Mouse (Mus musculus) Patski (cell line): Measurements from ENCODE around the gene Sh3d19. TPM values are rescaled to one million over a fixed set of nuclear protein-coding genes. Genes with fewer than 3 reads are reported as not detected.

Source experiments
- ATAC-seq: fragments of 100-300 bp; one replicate; pipeline ENCODE4 v1.8.0; 2021
- CTCF ChIA-PET: fragments of 350-600 bp; sonication (Branson Sonifier 250); formaldehyde crosslinking; loops from one replicate; lab custom pipeline; 2022; ENCODE audit warnings: inconsistent platforms; lab: Charles Lee
- POLR2A ChIA-PET: fragments of 350-600 bp; sonication (Branson Sonifier 250); formaldehyde crosslinking; loops from one replicate; lab custom pipeline; 2022; ENCODE audit warnings: antibody characterized with exemption, inconsistent platforms; lab: Charles Lee
- DNase-seq: peaks from one replicate; pipeline ENCODE4 v3.0.0-alpha.2; 2011; ENCODE audit warnings: low read depth, low spot score
- H3K27me3 ChIP-seq: fragments of 371-371 bp; one replicate; pipeline ENCODE4 v1.5.1; 2021
- CTCF ChIP-seq: fragments of 100-300 bp; IDR thresholded peaks from one replicate; pipeline ENCODE4 v1.5.1; 2021
- in situ Hi-C: fragments of 300-500 bp; cut with MboI; formaldehyde crosslinking; loops from 3 replicates; pipeline ENCODE4 v1.11.1; 2018; ENCODE audit warnings: low pct_unique_long_range_greater_than_20kb, mixed read lengths
- polyA plus RNA-seq: library from polyadenylated mRNA; unstranded; gene quantifications from one replicate; pipeline ENCODE4 v1.2.3, GENCODE M21; 2021

Sh3d19 gene
- polyA plus RNA-seq, 1 experiment from 2014 or later = 145 TPM

DNA sequence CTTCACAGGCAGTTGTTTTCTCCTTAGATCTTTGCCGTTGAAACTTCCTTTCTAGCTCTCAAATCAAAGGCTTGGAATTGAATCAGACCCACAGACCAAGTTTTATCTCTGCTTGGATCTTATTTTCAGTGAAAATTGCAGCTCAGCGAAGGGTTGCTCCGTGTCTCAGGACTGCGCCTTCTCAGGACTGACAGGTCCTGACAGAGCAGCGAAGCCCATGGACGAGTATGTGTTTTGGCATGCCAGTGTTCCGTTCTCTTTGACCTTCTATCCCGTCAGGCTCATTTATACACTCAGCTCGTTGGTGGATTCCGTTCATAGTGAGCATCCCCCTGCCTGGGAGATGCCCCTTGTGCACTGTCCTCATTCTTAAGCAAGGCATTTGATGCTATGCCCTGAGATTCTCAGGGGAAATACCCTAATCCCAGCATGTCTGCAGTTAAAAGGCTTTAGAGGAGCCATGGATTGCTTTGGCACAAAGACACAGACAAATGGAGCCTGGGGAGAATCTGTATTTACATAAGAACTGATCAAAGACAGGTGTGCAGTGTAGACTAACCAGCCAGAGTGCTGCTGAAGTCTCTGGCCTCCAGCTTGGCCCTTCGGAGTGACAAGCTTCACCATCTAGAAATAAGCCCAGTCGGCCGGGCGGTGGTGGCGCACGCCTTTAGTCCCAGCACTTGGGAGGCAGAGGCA, 148.5 kb downstream of the Sh3d19 start:
- ChIA-PET CTCF (no interaction called here), POLR2A (no interaction called here)
- in situ Hi-C loops = loop anchor here (10.0 kb wide), 3 partner anchors 415 to 1195 kb away; partner anchors contain the start of gene Gatb
- TF ChIP-seq CTCF = no peak
- ATAC-seq = no peak
- no peak for DNase-seq
- H3K27me3 ChIP-seq = no peaks in the 10 kb centered on the region

DNA sequence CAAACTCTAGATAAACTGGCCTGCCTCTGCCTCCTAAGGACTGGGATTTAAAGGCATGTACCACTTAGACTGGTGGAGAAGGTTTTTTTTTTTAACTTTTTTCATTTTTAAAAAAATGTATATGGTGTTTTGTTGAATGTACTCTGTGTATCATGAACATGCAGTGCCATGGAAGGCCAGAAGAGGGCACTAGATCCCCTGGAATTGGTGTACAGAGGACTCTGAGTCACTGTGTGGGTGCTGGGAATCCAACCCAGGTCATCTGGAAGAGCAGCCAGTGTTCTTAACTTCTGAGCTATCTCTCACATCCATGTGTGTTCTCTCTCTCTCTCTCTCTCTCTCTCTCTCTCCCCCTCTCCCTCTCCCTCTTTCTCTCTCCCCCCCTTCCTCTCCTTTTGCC, 151.2 kb downstream of the Sh3d19 start:
- in situ Hi-C loops = no loop called here
- POLR2A ChIA-PET = no interaction called here
- TF ChIP-seq CTCF = peak; percentile 59
- no peaks in the 10 kb centered on the region for H3K27me3 ChIP-seq
- ATAC-seq (no peak), DNase-seq (no peak)
- CTCF ChIA-PET = no interaction called here

DNA sequence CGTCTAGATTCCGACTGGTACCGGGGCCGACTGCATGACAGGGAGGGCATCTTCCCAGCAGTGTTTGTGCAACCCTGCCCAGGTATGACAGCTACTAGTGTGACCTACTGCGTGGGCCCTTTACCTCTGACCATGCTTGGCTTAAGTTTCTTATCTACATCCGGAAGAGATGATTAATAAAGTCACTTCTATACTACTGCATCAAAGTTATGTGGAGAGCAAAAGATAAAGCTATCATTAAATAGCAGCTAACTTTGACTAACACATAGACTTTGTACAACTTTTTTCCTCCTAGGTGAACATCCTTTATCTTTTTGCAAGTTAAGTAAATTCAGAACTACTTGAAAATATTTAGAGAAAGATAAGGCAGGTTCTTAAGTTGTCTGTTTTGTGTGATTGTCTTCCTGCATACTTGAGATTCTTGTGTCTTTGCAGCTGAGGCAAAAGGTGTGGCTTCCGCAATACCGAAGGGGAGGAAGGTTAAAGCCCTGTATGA, 152.4 kb downstream of the Sh3d19 start:
- ATAC-seq = no peak
- H3K27me3 ChIP-seq = no peaks in the 10 kb centered on the region
- CTCF ChIA-PET = interaction anchor here (0.9 to 1.4 kb wide), 3 partner anchors 10 to 166 kb away, joined by 3 read pairs; no protein-coding TSS in a partner anchor
- POLR2A ChIA-PET = interaction anchor here (0.6 kb wide), 1 partner anchor 20 kb away, joined by 3 read pairs; no protein-coding TSS in a partner anchor
- TF ChIP-seq CTCF = no peak
- DNase-seq = no peak
- in situ Hi-C loops = no loop called here

DNA sequence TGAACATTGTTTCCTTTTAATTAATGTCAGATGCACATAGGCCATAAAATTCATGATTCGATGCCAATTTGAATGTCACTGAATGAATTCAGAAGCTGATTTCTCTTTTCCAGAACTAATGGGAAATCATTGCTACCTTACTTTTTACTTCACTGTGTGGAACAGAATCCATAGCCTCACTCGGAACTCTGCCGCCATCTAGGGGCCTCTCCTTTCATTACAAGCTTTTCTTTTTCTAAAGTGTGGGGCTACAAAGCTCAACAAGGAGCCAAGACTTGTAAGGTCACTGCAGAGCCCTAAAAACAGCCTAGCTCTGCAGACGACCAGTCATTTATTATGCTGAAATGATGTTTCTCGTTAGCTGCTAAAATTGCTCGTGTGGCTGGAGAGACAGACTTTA, 158.8 kb downstream of the Sh3d19 start:
- in situ Hi-C loops = no loop called here
- CTCF ChIA-PET = interaction anchor here (0.7 to 2.2 kb wide), 21 partner anchors 9 to 556 kb away, joined by 3 to 10 read pairs (median 4); partner anchors contain the start of gene Gatb
- ATAC-seq (peak; percentile 72), DNase-seq (no peak)
- TF ChIP-seq CTCF = peak; percentile 90
- POLR2A ChIA-PET = interaction anchor here (0.5 to 1.2 kb wide), 2 partner anchors 12 to 199 kb away, joined by 3 read pairs; no protein-coding TSS in a partner anchor
- H3K27me3 ChIP-seq = no peaks in the 10 kb centered on the region

DNA sequence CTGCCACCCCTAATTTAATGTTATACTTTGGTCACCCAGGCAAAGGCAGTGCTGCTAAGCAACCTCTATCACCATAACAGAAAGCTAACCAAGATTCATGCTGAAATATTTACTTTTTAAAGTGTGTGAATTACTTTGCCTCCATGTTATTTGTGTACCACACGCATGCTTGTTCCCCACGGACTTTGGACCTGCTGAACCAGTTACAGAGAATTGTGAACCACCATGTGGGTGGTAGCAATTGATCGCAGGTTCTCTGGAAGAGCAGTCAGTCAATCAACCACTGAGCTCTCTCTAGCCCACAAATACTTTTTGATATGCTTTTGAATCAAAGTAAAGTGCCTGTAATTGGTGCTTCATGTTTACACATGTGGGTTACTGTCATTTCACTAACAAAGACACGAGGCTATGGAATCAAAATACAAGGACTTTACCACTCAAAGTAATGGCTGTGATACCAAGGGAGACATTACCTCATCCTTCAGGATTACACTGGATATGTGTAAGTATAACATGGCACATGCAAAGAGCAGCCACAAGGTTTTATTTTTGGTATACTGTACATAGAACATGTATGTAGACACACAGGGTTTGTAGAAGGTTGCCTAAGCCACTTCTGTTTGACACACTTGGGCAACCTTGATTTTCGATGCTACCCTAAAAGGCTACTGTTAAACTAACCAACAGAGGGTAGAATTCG, 164.2 kb downstream of the Sh3d19 start:
- TF ChIP-seq CTCF = no peak
- ChIA-PET CTCF (interaction anchor here (0.9 to 1.4 kb wide), 2 partner anchors 10 to 217 kb away, joined by 3 read pairs; no protein-coding TSS in a partner anchor), POLR2A (no interaction called here)
- H3K27me3 ChIP-seq = no peaks in the 10 kb centered on the region
- no peak for DNase-seq
- in situ Hi-C loops = no loop called here
- ATAC-seq = no peak

DNA sequence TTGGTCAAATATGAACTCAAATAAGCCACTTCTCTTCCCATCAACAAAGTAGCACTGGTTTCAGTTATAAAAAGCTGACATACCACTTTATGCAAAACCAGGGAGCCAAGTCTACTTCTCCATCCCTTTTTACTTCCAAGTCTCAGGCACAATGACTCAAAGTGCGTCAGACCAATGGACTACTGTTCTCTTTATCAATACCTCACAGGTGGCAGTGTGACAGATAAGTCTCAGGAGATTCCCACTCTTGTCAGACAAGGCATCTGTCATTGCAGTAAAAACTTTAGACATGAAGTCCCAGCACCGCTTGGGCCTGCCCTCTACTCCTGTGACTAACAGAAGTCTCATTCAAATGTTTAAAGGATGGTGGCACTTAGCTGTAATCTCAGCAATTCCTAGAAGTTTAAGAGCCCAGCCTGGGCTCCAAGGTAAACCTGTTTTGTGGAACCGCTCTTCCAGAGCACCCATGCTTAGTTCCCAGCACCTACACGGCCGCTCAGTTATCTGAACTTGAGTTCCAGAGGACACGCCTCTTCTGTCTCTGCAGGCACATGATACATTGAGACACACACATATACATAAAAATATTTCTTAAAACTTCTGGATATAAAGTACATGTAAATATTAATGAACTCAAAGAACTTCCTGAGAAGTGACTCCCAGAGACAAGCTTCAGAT, 165.1 kb downstream of the Sh3d19 start:
- ATAC-seq (no peak), DNase-seq (no peak)
- in situ Hi-C loops = no loop called here
- CTCF ChIA-PET = interaction anchor here (1.4 kb wide), 1 partner anchor 218 kb away, joined by 3 read pairs; no protein-coding TSS in a partner anchor
- POLR2A ChIA-PET = interaction anchor here (0.5 kb wide), 1 partner anchor 254 kb away, joined by 3 read pairs; no protein-coding TSS in a partner anchor
- no peak for TF ChIP-seq CTCF
- H3K27me3 ChIP-seq = no peaks in the 10 kb centered on the region

DNA sequence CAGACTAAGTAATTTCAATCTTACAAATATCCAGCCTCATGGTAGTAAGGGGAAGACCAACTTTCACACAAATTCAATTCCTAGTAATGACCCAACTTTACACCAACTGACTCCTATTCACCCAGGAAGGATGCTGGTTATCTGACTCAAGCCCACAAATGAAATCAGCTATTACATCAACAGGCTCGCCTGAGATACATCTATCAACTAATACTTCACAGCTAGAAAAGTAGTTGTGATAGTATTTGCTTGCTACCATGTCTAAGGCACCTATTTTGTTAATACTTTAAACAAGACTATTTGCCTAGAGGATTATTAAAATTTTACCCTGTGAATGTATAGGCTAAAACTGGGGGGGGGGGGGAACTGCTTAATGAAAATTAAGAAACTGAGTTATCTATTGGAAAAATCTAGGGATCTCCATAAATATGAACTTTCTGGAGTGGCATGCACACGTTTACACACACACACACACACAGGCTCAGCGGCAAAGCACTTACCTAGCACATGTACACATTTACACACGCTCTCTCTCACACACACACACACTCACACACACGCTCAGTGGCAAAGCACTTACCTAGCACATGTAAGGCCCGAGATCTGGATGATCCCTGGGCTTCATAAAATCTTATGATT, 166.1 kb downstream of the Sh3d19 start:
- ChIA-PET POLR2A (interaction anchor here (0.5 to 0.7 kb wide), 2 partner anchors 42 to 100 kb away, joined by 3 to 6 read pairs; no protein-coding TSS in a partner anchor), CTCF (no interaction called here)
- ATAC-seq (no peak), DNase-seq (no peak)
- TF ChIP-seq CTCF = no peak
- in situ Hi-C loops = no loop called here
- no peaks in the 10 kb centered on the region for H3K27me3 ChIP-seq

DNA sequence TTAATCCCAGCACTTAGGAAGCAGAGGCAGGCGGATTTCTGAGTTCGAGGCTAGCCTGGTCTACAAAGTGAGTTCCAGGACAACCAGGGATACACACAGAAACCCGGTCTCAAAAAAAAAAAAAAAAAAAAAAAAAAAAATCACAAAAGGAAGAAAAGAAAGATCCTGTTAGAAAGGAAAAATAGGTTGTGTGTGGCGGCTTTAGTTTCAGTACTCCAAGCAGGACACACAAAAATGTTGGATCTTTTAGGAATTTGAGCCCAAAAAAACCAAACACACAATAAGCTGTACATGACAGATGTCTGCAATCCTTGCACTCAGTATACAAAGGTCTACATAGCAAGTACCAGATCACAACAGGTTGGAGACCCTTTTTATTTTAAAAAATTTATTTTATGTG, 168.8 kb downstream of the Sh3d19 start:
- no peak for DNase-seq
- ChIA-PET CTCF (interaction anchor here (1.0 to 1.9 kb wide), 4 partner anchors 10 to 1218 kb away, joined by 3 to 9 read pairs (median 4); no protein-coding TSS in a partner anchor), POLR2A (interaction anchor here (0.6 to 1.2 kb wide), 7 partner anchors 11 to 1516 kb away, joined by 3 to 10 read pairs (median 5); no protein-coding TSS in a partner anchor)

DNA sequence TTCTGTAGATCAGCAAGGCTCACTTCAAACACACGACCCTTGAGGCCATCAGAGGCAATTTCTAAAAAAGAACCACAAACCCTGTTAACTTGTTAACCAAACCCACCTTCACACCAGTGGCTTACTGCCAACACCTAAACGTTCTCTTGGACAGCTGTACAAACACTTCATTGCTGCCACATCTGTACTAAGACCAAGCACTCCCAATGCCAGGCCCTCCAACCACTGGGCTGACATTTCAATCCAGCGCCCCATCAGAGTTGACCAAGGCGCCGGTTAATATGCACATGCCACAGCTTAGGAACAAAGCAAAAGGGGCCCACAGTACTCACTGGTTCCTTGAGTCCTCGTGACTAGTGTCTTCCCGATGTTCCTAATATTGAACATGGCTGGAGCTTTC, 170.5 kb downstream of the Sh3d19 start:
- ChIA-PET POLR2A (interaction anchor here (0.7 kb wide), 1 partner anchor 80 kb away, joined by 4 read pairs; no protein-coding TSS in a partner anchor), CTCF (interaction anchor here (1.2 to 1.6 kb wide), 3 partner anchors 12 to 1219 kb away, joined by 3 to 6 read pairs (median 4); no protein-coding TSS in a partner anchor)
- no peaks in the 10 kb centered on the region for H3K27me3 ChIP-seq

More for the DNA sequence above, 168.8 kb downstream of the Sh3d19 start:
- ATAC-seq = no peak
- H3K27me3 ChIP-seq = no peaks in the 10 kb centered on the region
- TF ChIP-seq CTCF = no peak
- in situ Hi-C loops = loop anchor here (5.0 kb wide), 1 partner anchor 83 kb away; the partner anchor contains the start of gene Lrba

More for the DNA sequence above, 170.5 kb downstream of the Sh3d19 start:
- DNase-seq (no peak), ATAC-seq (no peak)
- no peak for TF ChIP-seq CTCF
- in situ Hi-C loops = loop anchor here (5.0 kb wide), 1 partner anchor 81 kb away; the partner anchor contains the start of gene Lrba
